Mouse (Mus musculus): ENCODE data around the gene Gtf2f2. TPM values are rescaled to one million over a fixed set of nuclear protein-coding genes. Genes with fewer than 3 reads are reported as not detected.

Gene Gtf2f2
- total and polyA plus RNA-seq, 2 experiments from 2014 or later = 41.5 to 47.6 TPM

DNA sequence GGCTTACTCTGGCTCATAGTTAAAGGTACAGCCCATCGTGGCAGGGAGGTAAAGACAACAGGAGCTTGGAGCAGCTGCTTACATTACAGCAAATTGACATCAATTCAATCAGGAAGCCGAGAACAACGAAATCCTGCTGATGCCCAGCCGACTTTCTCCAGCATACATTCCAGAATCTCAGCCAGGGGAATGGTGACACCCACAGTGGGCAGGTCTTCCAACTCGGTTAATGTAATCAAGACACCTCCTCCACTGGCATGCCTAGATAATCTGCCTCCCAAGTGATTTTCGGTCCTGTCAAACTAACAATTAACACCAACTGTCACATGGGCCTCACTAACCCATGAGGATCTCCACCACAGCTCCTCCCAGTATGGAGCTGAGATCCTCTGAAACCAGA, 148.0 kb downstream of the Gtf2f2 start:
- ATAC-seq (no peak), DNase-seq (no peak)
- H3K9ac ChIP-seq = no peak overlapping the region

DNA sequence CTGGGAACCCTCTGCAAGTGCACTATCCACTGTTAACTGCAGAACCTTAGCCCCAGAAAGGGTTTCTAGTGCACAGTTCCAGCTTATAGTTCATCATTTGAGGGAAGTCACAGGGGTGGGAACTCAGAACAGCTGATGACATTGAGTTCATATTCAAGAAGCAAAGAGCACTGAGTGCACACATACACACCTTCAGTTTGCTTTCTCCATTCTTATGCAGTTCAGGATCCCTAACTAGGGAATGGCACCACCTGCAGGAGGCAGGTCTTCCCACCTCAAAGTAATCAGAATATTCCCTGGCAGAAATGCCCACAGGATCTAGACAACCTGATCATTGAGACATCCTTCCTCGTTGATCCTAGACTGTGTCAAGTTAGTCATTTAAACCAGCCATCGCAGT, 151.0 kb downstream of the Gtf2f2 start:
- 86% methylated on average over 2 of the region's 2 CpGs for WGBS
- ATAC-seq = no peak
- Histone ChIP-seq H3K9ac (no peak overlapping the region), H3K27ac (ENCODE audit: low read depth, low read length) (no peak overlapping the region), H3K4me2 (ENCODE audit: low read depth) (no peak overlapping the region), H3K4me1 (ENCODE audit: insufficient read depth) (no peaks in the 10 kb centered on the region), H3K4me3 (ENCODE audit: low read depth, low read length) (no peak overlapping the region), H3K36me3 (ENCODE audit: insufficient read depth) (no peaks in the 10 kb centered on the region), H3K9me3 (ENCODE audit: low read length) (no peaks in the 10 kb centered on the region), H3K27me3 (ENCODE audit: insufficient read depth, low read length) (no peaks in the 10 kb centered on the region)
- DNase-seq = no peak
- TF ChIP-seq CTCF (IDR thresholded peaks at IDR 0.05; ENCODE audit: low read depth) = no peak

More for the DNA sequence above, 148.0 kb downstream of the Gtf2f2 start:
- H3K27me3 ChIP-seq (ENCODE audit: insufficient read depth, low read length) = no peaks in the 10 kb centered on the region
- no peaks in the 10 kb centered on the region for H3K9me3 ChIP-seq (ENCODE audit: low read length)
- no peaks in the 10 kb centered on the region for H3K4me1 ChIP-seq (ENCODE audit: insufficient read depth)
- TF ChIP-seq CTCF (IDR thresholded peaks at IDR 0.05; ENCODE audit: low read depth) = no peak
- no peak overlapping the region for H3K4me3 ChIP-seq (ENCODE audit: low read depth, low read length)
- H3K4me2 ChIP-seq (ENCODE audit: low read depth) = no peak overlapping the region
- WGBS = 94% methylated on average over 6 of the region's 6 CpGs
- H3K36me3 ChIP-seq (ENCODE audit: insufficient read depth) = no peaks in the 10 kb centered on the region
- H3K27ac ChIP-seq (ENCODE audit: low read depth, low read length) = no peak overlapping the region

DNA sequence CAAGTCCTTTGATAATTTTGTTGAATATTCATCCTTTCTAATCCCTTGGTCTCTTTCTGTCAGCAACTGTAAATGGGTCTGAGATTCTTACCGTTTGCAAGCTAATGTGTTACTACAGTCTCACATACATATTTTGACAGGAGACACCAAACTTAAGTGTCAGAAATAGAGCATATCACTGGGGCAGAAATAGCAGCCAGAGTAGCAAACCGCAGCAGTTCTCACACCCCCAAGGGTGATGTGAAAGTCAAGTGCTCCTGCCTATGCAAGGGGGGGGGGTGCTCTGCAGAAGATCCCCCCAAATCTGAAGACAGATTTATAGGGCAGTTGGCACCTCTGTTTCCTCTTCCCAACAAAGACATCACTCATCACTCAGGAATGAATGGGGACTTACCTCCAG, 152.5 kb downstream of the Gtf2f2 start:
- 50% methylated on average over 2 of the region's 2 CpGs for WGBS
- Histone ChIP-seq H3K27ac (ENCODE audit: low read depth, low read length) (no peak overlapping the region), H3K9ac (no peak overlapping the region), H3K36me3 (ENCODE audit: insufficient read depth) (peaks cover 3% of the 10 kb centered on the region; the same call in 1 of the 2 replicates), H3K4me1 (ENCODE audit: insufficient read depth) (no peaks in the 10 kb centered on the region), H3K4me3 (ENCODE audit: low read depth, low read length) (no peak overlapping the region), H3K27me3 (ENCODE audit: insufficient read depth, low read length) (no peaks in the 10 kb centered on the region), H3K4me2 (ENCODE audit: low read depth) (no peak overlapping the region), H3K9me3 (ENCODE audit: low read length) (no peaks in the 10 kb centered on the region)
- ATAC-seq (no peak), DNase-seq (no peak)
- TF ChIP-seq CTCF (IDR thresholded peaks at IDR 0.05; ENCODE audit: low read depth) = no peak

DNA sequence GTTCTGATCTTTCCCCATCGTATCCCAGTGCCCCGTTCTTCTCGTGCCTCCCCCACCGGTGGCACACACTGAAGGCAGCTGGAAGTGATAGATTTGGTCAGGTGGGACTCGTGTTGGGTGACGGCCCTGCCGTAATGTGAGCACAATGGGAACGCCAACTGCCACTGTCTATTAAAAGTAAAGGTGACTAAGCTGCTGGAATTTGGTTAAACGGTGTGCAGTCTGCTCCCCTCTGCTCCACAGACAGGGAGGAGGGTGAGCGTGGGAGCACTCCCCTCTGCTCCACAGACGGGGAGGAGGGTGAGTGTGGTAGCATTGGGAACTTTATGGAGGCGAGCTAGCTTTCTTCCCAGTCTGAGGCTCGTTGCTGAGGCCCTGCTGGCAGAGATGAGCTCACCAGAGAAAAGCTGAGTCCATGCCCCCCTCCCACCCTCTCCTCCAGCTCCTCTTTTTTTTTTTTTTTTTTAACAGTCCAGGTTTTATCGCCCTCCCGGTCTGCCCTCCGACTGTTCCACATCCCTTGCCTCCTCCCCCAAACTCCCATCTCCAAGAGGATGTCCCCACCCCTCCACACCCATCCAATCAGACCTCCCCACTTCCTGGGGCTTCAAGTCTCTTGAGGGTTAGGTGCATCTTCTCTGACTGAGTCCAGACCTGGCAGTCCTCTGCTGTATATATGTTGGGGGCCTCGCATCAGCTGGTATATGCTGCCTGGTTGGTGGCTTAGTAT, 155.2 kb downstream of the Gtf2f2 start:
- no peak for ATAC-seq
- Histone ChIP-seq H3K4me2 (ENCODE audit: low read depth) (no peak overlapping the region), H3K9me3 (ENCODE audit: low read length) (no peaks in the 10 kb centered on the region), H3K27ac (ENCODE audit: low read depth, low read length) (no peak overlapping the region), H3K36me3 (ENCODE audit: insufficient read depth) (peaks cover 13% of the 10 kb centered on the region), H3K4me1 (ENCODE audit: insufficient read depth) (no peaks in the 10 kb centered on the region), H3K9ac (no peak overlapping the region), H3K27me3 (ENCODE audit: insufficient read depth, low read length) (no peaks in the 10 kb centered on the region), H3K4me3 (ENCODE audit: low read depth, low read length) (no peak overlapping the region)
- no peak for DNase-seq
- TF ChIP-seq CTCF (IDR thresholded peaks at IDR 0.05; ENCODE audit: low read depth) = no peak
- WGBS = 67% methylated on average over 17 of the region's 17 CpGs

DNA sequence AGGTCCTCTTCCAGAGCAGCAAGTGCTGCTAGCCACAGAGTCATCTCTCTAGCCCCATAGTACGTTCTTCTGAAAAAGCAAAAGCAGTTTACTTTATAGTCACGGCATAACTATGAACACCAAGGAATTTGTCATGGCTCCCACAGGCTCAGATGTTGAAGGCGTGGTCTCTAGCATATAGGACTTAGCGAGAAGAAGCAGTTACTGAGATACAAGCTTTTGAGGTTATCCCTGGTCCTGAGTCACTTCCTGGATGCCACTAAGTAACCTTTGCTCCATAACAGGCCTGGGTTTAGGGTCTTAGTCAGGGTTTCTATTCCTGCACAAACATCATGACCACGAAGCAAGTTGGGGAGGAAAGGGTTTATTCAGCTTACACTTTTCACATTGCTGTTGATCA, 158.6 kb downstream of the Gtf2f2 start:
- Histone ChIP-seq H3K9me3 (ENCODE audit: low read length) (no peaks in the 10 kb centered on the region), H3K27me3 (ENCODE audit: insufficient read depth, low read length) (no peaks in the 10 kb centered on the region), H3K4me2 (ENCODE audit: low read depth) (no peak overlapping the region), H3K36me3 (ENCODE audit: insufficient read depth) (peaks cover 43% of the 10 kb centered on the region), H3K4me1 (ENCODE audit: insufficient read depth) (peaks cover 1% of the 10 kb centered on the region; the same call in 1 of the 2 replicates), H3K4me3 (ENCODE audit: low read depth, low read length) (no peak overlapping the region), H3K9ac (no peak overlapping the region), H3K27ac (ENCODE audit: low read depth, low read length) (no peak overlapping the region)
- WGBS = 94% methylated on average over 5 of the region's 5 CpGs
- no peak for TF ChIP-seq CTCF (IDR thresholded peaks at IDR 0.05; ENCODE audit: low read depth)
- DNase-seq (no peak), ATAC-seq (no peak)

DNA sequence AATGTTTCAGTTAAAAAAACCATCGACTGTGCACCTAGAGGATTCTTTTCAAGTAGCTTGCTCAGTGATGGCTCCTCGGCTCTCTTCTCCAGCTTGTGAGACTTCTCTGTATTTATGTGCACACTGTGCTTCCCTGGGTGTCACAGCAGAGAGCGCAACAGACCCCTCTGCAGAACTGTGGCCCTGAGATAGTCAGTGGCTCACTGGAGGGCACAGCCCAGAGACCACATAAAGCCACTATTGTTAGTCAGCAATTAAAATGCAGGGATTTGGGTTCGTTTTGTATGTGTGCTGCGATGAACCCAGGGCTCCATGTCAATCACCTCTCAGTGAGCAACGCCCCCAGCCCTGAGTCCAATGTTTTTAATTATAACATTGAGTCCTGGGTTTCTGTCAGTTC, 159.8 kb downstream of the Gtf2f2 start:
- Histone ChIP-seq H3K36me3 (ENCODE audit: insufficient read depth) (peaks cover 47% of the 10 kb centered on the region), H3K4me3 (ENCODE audit: low read depth, low read length) (no peak overlapping the region), H3K4me1 (ENCODE audit: insufficient read depth) (peaks cover 6% of the 10 kb centered on the region; the same call in 1 of the 2 replicates), H3K4me2 (ENCODE audit: low read depth) (no peak overlapping the region), H3K9ac (no peak overlapping the region), H3K9me3 (ENCODE audit: low read length) (no peaks in the 10 kb centered on the region), H3K27me3 (ENCODE audit: insufficient read depth, low read length) (no peaks in the 10 kb centered on the region), H3K27ac (ENCODE audit: low read depth, low read length) (no peak overlapping the region)
- no peak for TF ChIP-seq CTCF (IDR thresholded peaks at IDR 0.05; ENCODE audit: low read depth)
- DNase-seq = no peak
- ATAC-seq = peak; percentile 53
- WGBS = 23% methylated on average over 6 of the region's 6 CpGs

DNA sequence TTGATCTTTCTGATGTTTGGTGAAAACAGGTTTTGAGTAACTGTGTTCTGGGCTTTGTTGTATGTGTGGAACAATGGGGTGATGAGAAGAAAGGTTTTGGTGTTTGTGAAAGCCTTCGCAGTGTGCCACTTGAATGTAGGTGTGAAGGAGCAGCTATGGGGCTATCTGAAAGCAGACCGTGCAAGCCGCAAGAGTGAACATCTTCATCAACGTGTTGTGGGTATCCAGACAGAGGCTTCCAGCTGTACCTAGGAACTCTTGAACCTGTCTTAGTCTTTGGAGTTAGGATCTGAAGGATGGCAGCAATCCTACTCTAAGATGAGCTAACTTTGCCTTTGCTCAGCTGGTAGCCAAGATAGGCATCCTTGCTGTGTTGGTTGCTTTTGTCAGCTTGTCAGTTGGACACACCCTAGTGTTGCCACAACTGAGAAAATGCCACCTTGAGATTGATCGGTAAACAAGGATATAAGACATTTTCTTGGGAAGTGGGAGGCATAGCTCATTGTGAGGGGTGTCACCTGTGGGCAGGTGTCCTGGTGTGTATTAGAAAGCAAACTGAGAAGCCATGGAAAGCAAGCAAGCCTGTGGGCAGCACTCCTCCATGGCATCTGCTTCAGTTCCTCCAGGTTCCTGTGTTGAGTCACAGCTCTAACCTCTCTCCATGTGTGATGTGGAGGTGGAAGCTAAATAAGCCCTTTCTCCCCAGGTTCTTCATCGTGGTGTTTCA, 160.7 kb downstream of the Gtf2f2 start:
- DNase-seq = no peak
- Histone ChIP-seq H3K4me2 (ENCODE audit: low read depth) (no peak overlapping the region), H3K9me3 (ENCODE audit: low read length) (no peaks in the 10 kb centered on the region), H3K36me3 (ENCODE audit: insufficient read depth) (peaks cover 47% of the 10 kb centered on the region), H3K9ac (no peak overlapping the region), H3K4me1 (ENCODE audit: insufficient read depth) (peaks cover 6% of the 10 kb centered on the region; the same call in 1 of the 2 replicates), H3K4me3 (ENCODE audit: low read depth, low read length) (no peak overlapping the region), H3K27ac (ENCODE audit: low read depth, low read length) (no peak overlapping the region), H3K27me3 (ENCODE audit: insufficient read depth, low read length) (no peaks in the 10 kb centered on the region)
- 79% methylated on average over 6 of the region's 6 CpGs for WGBS
- no peak for ATAC-seq
- no peak for TF ChIP-seq CTCF (IDR thresholded peaks at IDR 0.05; ENCODE audit: low read depth)

Measured in forebrain, postnatal 0 days (tissue).